Mouse (Mus musculus): ENCODE measurements around the gene Gm17581. TPM values are rescaled to one million over a fixed set of nuclear protein-coding genes. Genes with fewer than 3 reads are reported as not detected.
A peak's percentile ranks its signal among the peaks of the same experiment; 100 is the strongest.

Gm17581 gene
- polyA plus RNA-seq, 1 experiment from 2014 or later = not detected

DNA sequence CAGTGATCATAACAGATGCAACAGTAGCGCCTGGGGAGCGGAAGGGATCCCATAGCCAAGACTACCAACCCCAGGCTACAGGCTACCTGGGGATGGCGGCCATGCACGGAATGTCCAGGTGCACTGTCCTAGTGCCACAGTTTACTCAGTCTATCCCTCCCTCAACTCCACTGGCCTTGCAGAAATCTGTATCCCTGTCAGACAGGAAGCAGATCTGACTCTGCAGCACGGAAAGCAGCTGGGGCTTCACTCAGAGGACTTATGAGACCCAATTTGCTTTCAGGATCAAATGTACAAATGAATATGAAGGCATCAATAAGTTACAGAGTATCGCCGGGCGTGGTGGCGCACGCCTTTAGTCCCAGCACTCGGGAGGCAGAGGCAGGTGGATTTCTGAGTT lies 47.9 kb downstream of the Gm17581 start:
- H3K4me2 ChIP-seq (ENCODE audit: low read depth, low read length) = no peak overlapping the region
- 0 out of 2 replicates have a peak, but pooled peaks cover 2% of the 10 kb centered on the region for H3K36me3 ChIP-seq (ENCODE audit: control insufficient read depth, insufficient read depth)
- H3K4me1 ChIP-seq (ENCODE audit: control insufficient read depth, insufficient read depth, low read length) = peaks cover 16% of the 10 kb centered on the region
- H3K27ac ChIP-seq (ENCODE audit: low read length) = no peak overlapping the region
- no peak overlapping the region for H3K9ac ChIP-seq (ENCODE audit: low read length)
- H3K4me3 ChIP-seq (ENCODE audit: low read length) = no peak overlapping the region
- H3K9me3 ChIP-seq (replicated peaks; ENCODE audit: control insufficient read depth, low read length) = no peaks in the 10 kb centered on the region
- WGBS = 92% methylated on average over 11 of the region's 11 CpGs
- no peak for ATAC-seq (replicated peaks; ENCODE audit: extremely low read depth, insufficient read depth, low FRiP score)
- H3K27me3 ChIP-seq (ENCODE audit: control insufficient read depth, insufficient read depth, low read length) = no peaks in the 10 kb centered on the region

DNA sequence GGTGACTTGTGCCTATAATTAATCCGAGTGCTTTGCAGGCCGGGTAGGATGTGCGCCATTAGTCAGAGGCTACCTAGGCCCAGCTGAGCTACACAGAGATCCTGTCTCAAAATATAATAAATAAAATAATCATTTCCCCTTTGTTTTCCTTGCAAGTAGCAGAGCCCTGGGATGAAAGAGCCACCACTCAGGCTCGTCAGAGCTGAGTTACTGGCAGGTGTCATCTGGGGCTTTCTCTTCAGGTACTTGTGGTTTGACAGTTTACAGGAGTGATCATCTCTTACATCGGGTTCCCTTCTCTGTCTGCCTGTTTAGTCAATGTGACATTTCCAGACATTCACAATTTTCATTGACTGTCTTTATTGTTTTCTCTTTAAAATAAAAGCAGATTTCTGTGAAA lies 49.1 kb downstream of the Gm17581 start:
- ATAC-seq (replicated peaks; ENCODE audit: extremely low read depth, insufficient read depth, low FRiP score) = no peak
- 61% methylated on average over 5 of the region's 5 CpGs for WGBS
- no peak overlapping the region for H3K9ac ChIP-seq (ENCODE audit: low read length)
- no peak overlapping the region for H3K4me3 ChIP-seq (ENCODE audit: low read length)
- H3K27me3 ChIP-seq (ENCODE audit: control insufficient read depth, insufficient read depth, low read length) = no peaks in the 10 kb centered on the region
- 0 out of 2 replicates have a peak, but pooled peaks cover 2% of the 10 kb centered on the region for H3K36me3 ChIP-seq (ENCODE audit: control insufficient read depth, insufficient read depth)
- H3K4me2 ChIP-seq (ENCODE audit: low read depth, low read length) = no peak overlapping the region
- H3K9me3 ChIP-seq (replicated peaks; ENCODE audit: control insufficient read depth, low read length) = no peaks in the 10 kb centered on the region
- H3K27ac ChIP-seq (ENCODE audit: low read length) = peak overlapping the region; percentile 39; the same call in 1 of the 2 replicates
- H3K4me1 ChIP-seq (ENCODE audit: control insufficient read depth, insufficient read depth, low read length) = peaks cover 16% of the 10 kb centered on the region

Other genes starting within 250 kb of the Gm17581 start
- gene Acss2, start 217.9 kb downstream of the Gm17581 start, polyA plus RNA-seq (2015; fragmentation: Nextera tagmentation; extraction: Ambion mirVana) = 24.7 and 26.1 TPM in 2 replicates
- gene Ggt7, start 217.6 kb downstream of the Gm17581 start, polyA plus RNA-seq (2015; fragmentation: Nextera tagmentation; extraction: Ambion mirVana) = 1.2 and 2.1 TPM in 2 replicates
- gene Gss, start 143.1 kb downstream of the Gm17581 start, polyA plus RNA-seq (2015; fragmentation: Nextera tagmentation; extraction: Ambion mirVana) = 25.3 and 26.9 TPM in 2 replicates
- gene Myh7b, start 124.7 kb downstream of the Gm17581 start, polyA plus RNA-seq (2015; fragmentation: Nextera tagmentation; extraction: Ambion mirVana) = 22.4 and 26.4 TPM in 2 replicates
- gene Trpc4ap, start 43.5 kb downstream of the Gm17581 start, polyA plus RNA-seq (2015; fragmentation: Nextera tagmentation; extraction: Ambion mirVana) = 97.4 and 98.6 TPM in 2 replicates
- gene Edem2, start 6.4 kb downstream of the Gm17581 start, polyA plus RNA-seq (2015; fragmentation: Nextera tagmentation; extraction: Ambion mirVana) = 27.3 and 28.8 TPM in 2 replicates
- 7.3 and 7.5 TPM in 2 replicates for gene Procr, start 15.3 kb upstream of the Gm17581 start, polyA plus RNA-seq (2015; fragmentation: Nextera tagmentation; extraction: Ambion mirVana)
- gene Mmp24, start 39.5 kb upstream of the Gm17581 start, polyA plus RNA-seq (2015; fragmentation: Nextera tagmentation; extraction: Ambion mirVana) = 0.04 TPM in 1 of 2 replicates, not detected in the other
- gene BC029722, start 83.6 kb upstream of the Gm17581 start, polyA plus RNA-seq (2015; fragmentation: Nextera tagmentation; extraction: Ambion mirVana) = 17.4 and 17.7 TPM in 2 replicates
- gene Eif6, start 91.1 kb upstream of the Gm17581 start, polyA plus RNA-seq (2015; fragmentation: Nextera tagmentation; extraction: Ambion mirVana) = 125 and 140 TPM in 2 replicates
- 0.05 and 0.07 TPM in 2 replicates for gene Fam83c, start 99.0 kb upstream of the Gm17581 start, polyA plus RNA-seq (2015; fragmentation: Nextera tagmentation; extraction: Ambion mirVana)
- gene Uqcc1, start 194.4 kb upstream of the Gm17581 start, polyA plus RNA-seq (2015; fragmentation: Nextera tagmentation; extraction: Ambion mirVana) = 127 and 129 TPM in 2 replicates
- not detected in 2 replicates for gene Gm15557, start 204.9 kb upstream of the Gm17581 start, polyA plus RNA-seq (2015; fragmentation: Nextera tagmentation; extraction: Ambion mirVana)
- 0.26 and 0.39 TPM in 2 replicates for gene Gdf5, start 209.5 kb upstream of the Gm17581 start, polyA plus RNA-seq (2015; fragmentation: Nextera tagmentation; extraction: Ambion mirVana)
- gene Cep250, start 220.6 kb upstream of the Gm17581 start, polyA plus RNA-seq (2015; fragmentation: Nextera tagmentation; extraction: Ambion mirVana) = 6.9 and 9.9 TPM in 2 replicates

All from heart, embryonic 16.5 days (tissue).